ENCODE assay signal across 8 mouse cellular contexts in genomic region chr16:90187453-90187852, GRCm38 (mm10). TPM values are rescaled to one million over a fixed set of nuclear protein-coding genes. Genes with fewer than 3 reads are reported as not detected.
DNase-seq lines count a peak whose midpoint lies in the region; ATAC-seq lines count a peak whose summit lies in the region.

No protein-coding gene starts in this region.

- H3K4me3 ChIP-seq in hindbrain, embryonic 11.5 days (ENCODE audit: low read depth, low read length), result no peak overlapping the region
- H3K4me3 ChIP-seq in hindbrain, embryonic 14.5 days (replicated peaks; ENCODE audit: low read length), result no peak overlapping the region
- no peak overlapping the region for H3K4me3 ChIP-seq in heart, embryonic 13.5 days
- H3K4me3 ChIP-seq in midbrain, embryonic 16.5 days (ENCODE audit: low read depth, low read length), result no peak overlapping the region

- no peak overlapping the region for H3K9ac ChIP-seq in hindbrain, embryonic 11.5 days (ENCODE audit: low read depth, low read length)
- H3K9ac ChIP-seq in hindbrain, embryonic 14.5 days, result no peak overlapping the region
- no peak overlapping the region for H3K9ac ChIP-seq in heart, embryonic 13.5 days
- H3K9ac ChIP-seq in midbrain, embryonic 16.5 days (ENCODE audit: low read depth, low read length), result no peak overlapping the region

- no peak overlapping the region for H3K4me2 ChIP-seq in hindbrain, embryonic 11.5 days (replicated peaks; ENCODE audit: low read depth, low read length)
- H3K4me2 ChIP-seq in hindbrain, embryonic 14.5 days (replicated peaks), result no peak overlapping the region
- peak overlapping the region; percentile 41 for H3K4me2 ChIP-seq in heart, embryonic 13.5 days
- H3K4me2 ChIP-seq in midbrain, embryonic 16.5 days (ENCODE audit: low read length), result no peak overlapping the region

- no peaks in the 10 kb centered on the region for H3K27me3 ChIP-seq in hindbrain, embryonic 11.5 days (ENCODE audit: control insufficient read depth, insufficient read depth, low read length)
- no peaks in the 10 kb centered on the region for H3K27me3 ChIP-seq in hindbrain, embryonic 14.5 days (ENCODE audit: control insufficient read depth, insufficient read depth, low read length)
- no peaks in the 10 kb centered on the region for H3K27me3 ChIP-seq in heart, embryonic 13.5 days (replicated peaks)
- H3K27me3 ChIP-seq in midbrain, embryonic 16.5 days (ENCODE audit: control insufficient read depth, insufficient read depth, low read depth, low read length), result no peaks in the 10 kb centered on the region

- WGBS in hindbrain, embryonic 11.5 days, result 38% methylated on average over 13 of the region's 13 CpGs
- whole genome bisulfite sequencing in hindbrain, embryonic 14.5 days, result 39% methylated on average over 13 of the region's 13 CpGs
- 23% methylated on average over 13 of the region's 13 CpGs for WGBS in heart, embryonic 13.5 days
- 39% methylated on average over 13 of the region's 13 CpGs for WGBS in midbrain, embryonic 16.5 days

- DNase-seq in hindbrain, embryonic 11.5 days (ENCODE audit: low spot score), result peak; percentile 49
- no peak for DNase-seq in hindbrain, embryonic 14.5 days (ENCODE audit: low spot score)
- peak; percentile 75 for DNase-seq in adrenal gland, postnatal 14 days
- peak; percentile 57 to 73 for DNase-seq in kidney, postnatal 4 days
- no peak for DNase-seq in testis, postnatal 14 days (ENCODE audit: low spot score)
- no peak for DNase-seq in layer of hippocampus, postnatal 14 days (ENCODE audit: low spot score in 2 of 2)

- H3K36me3 ChIP-seq in hindbrain, embryonic 11.5 days (ENCODE audit: control insufficient read depth, insufficient read depth, low read length), result no peaks in the 10 kb centered on the region
- H3K36me3 ChIP-seq in hindbrain, embryonic 14.5 days (replicated peaks; ENCODE audit: control insufficient read depth, insufficient read depth), result no peaks in the 10 kb centered on the region
- no peaks in the 10 kb centered on the region for H3K36me3 ChIP-seq in heart, embryonic 13.5 days
- H3K36me3 ChIP-seq in midbrain, embryonic 16.5 days (ENCODE audit: control insufficient read depth, insufficient read depth, low read length), result no peaks in the 10 kb centered on the region

- no peaks in the 10 kb centered on the region for H3K9me3 ChIP-seq in hindbrain, embryonic 11.5 days (ENCODE audit: control insufficient read depth, low read length)
- H3K9me3 ChIP-seq in hindbrain, embryonic 14.5 days (ENCODE audit: control insufficient read depth, low read length), result no peaks in the 10 kb centered on the region
- no peaks in the 10 kb centered on the region for H3K9me3 ChIP-seq in heart, embryonic 13.5 days
- H3K9me3 ChIP-seq in midbrain, embryonic 16.5 days (replicated peaks; ENCODE audit: control insufficient read depth, low read length, poor library complexity, severe bottlenecking), result no peaks in the 10 kb centered on the region

- ATAC-seq in hindbrain, embryonic 11.5 days (ENCODE audit: low FRiP score), result peak; percentile 41
- no peak for ATAC-seq in hindbrain, embryonic 14.5 days (ENCODE audit: low FRiP score)
- no peak for ATAC-seq in heart, embryonic 13.5 days (ENCODE audit: extremely low read depth, insufficient number of reproducible peaks, low FRiP score, low TSS enrichment)
- peak; percentile 6; the same call in 1 of the 2 replicates for ATAC-seq in midbrain, embryonic 16.5 days

- no peak overlapping the region for H3K27ac ChIP-seq in hindbrain, embryonic 11.5 days (ENCODE audit: low read depth, low read length)
- no peak overlapping the region for H3K27ac ChIP-seq in hindbrain, embryonic 14.5 days
- H3K27ac ChIP-seq in heart, embryonic 13.5 days (replicated peaks), result no peak overlapping the region
- H3K27ac ChIP-seq in midbrain, embryonic 16.5 days (ENCODE audit: low read length), result no peak overlapping the region

- no peaks in the 10 kb centered on the region for H3K4me1 ChIP-seq in hindbrain, embryonic 11.5 days (replicated peaks; ENCODE audit: control insufficient read depth, insufficient read depth, low read length)
- H3K4me1 ChIP-seq in hindbrain, embryonic 14.5 days (replicated peaks; ENCODE audit: control insufficient read depth, insufficient read depth, low read length), result no peaks in the 10 kb centered on the region
- peaks cover 6% of the 10 kb centered on the region; the same call in 1 of the 2 replicates for H3K4me1 ChIP-seq in heart, embryonic 13.5 days
- no peaks in the 10 kb centered on the region for H3K4me1 ChIP-seq in midbrain, embryonic 16.5 days (ENCODE audit: control insufficient read depth, insufficient read depth, low read length)

RNA-seq across cellular contexts. Expression of gene Sod1, which starts 33.1 kb away (rescaled TPM):
- 987 and 1,009 TPM in 2 replicates for polyA plus RNA-seq in hindbrain, embryonic 11.5 days (2014; fragmentation: Nextera tagmentation; extraction: Ambion mirVana)
- 980 and 1,077 TPM in 2 replicates for polyA plus RNA-seq in hindbrain, embryonic 14.5 days (2014; fragmentation: Nextera tagmentation; extraction: Ambion mirVana)
- total RNA-seq in adrenal gland, postnatal 14 days (2021), result 1,154 and 1,200 TPM in 2 replicates
- 927 and 1,079 TPM in 2 replicates for polyA plus RNA-seq in heart, embryonic 13.5 days (2015; fragmentation: Nextera tagmentation; extraction: Ambion mirVana)
- polyA plus RNA-seq in midbrain, embryonic 16.5 days (2015; fragmentation: Nextera tagmentation; extraction: Ambion mirVana), result 840 and 889 TPM in 2 replicates
- 100 to 1,000 TPM; 340 to 354 TPM for total RNA-seq in layer of hippocampus, postnatal 14 days (2021)

RNA-seq across cellular contexts. Expression of gene Tiam1, which starts 43.9 kb away (rescaled TPM):
- 23.3 and 27.6 TPM in 2 replicates for polyA plus RNA-seq in hindbrain, embryonic 11.5 days (2014; fragmentation: Nextera tagmentation; extraction: Ambion mirVana)
- polyA plus RNA-seq in hindbrain, embryonic 14.5 days (2014; fragmentation: Nextera tagmentation; extraction: Ambion mirVana), result 23.8 and 27.2 TPM in 2 replicates
- total RNA-seq in adrenal gland, postnatal 14 days (2021), result 64.1 and 72.8 TPM in 2 replicates
- 8.8 and 10.7 TPM in 2 replicates for polyA plus RNA-seq in heart, embryonic 13.5 days (2015; fragmentation: Nextera tagmentation; extraction: Ambion mirVana)
- polyA plus RNA-seq in midbrain, embryonic 16.5 days (2015; fragmentation: Nextera tagmentation; extraction: Ambion mirVana), result 23.5 and 30.5 TPM in 2 replicates
- total RNA-seq in layer of hippocampus, postnatal 14 days (2021), result 10 to 100 TPM; 72.9 to 90.5 TPM

Comparison
In these comparisons a context has a peak if more than half of its experiments do, and no peak if none do; other contexts are left out.
1. ATAC-seq: peak in hindbrain, embryonic 11.5 days (single experiment) and midbrain, embryonic 16.5 days (single experiment); none in hindbrain, embryonic 14.5 days (single experiment) and heart, embryonic 13.5 days (single experiment).
2. DNase-seq: peak in hindbrain, embryonic 11.5 days (single experiment), adrenal gland, postnatal 14 days (single experiment) and kidney, postnatal 4 days (2 of 2); none in hindbrain, embryonic 14.5 days (single experiment), testis, postnatal 14 days (single experiment) and layer of hippocampus, postnatal 14 days (0 of 2).